Comparison of ENCODE assay signal across 25 mouse cellular contexts in genomic region chr11:31229966-31230365, GRCm38 (mm10). TPM values are rescaled to one million over a fixed set of nuclear protein-coding genes. Genes with fewer than 3 reads are reported as not detected.
"Had no signal": no experiment of that assay in that cellular context is flagged by ENCODE, and none has a peak within 500 bp of the region (broad histone marks: within the 10 kb centered on the region; RNA-seq: fewer than 3 reads in every experiment).

No protein-coding gene starts in this region.

- H3K27ac ChIP-seq: lung, embryonic 15.5 days; macrophage; midbrain, embryonic 13.5 days; midbrain, embryonic 15.5 days; neural tube, embryonic 12.5 days; stomach, embryonic 15.5 days; stomach, postnatal 0 days had no signal

- DNase-seq: lung, adult 2 months; lung, postnatal 14 days; lung, postnatal 36 days; right cerebral cortex, postnatal 14 days; thymus, adult 2 months; thymus, postnatal 25 days; thymus, postnatal 4 days had no signal

- H3K9ac ChIP-seq: lung, embryonic 15.5 days; midbrain, embryonic 13.5 days; midbrain, embryonic 15.5 days; neural tube, embryonic 12.5 days; stomach, embryonic 15.5 days had no signal

- H3K4me3 ChIP-seq: lung, embryonic 15.5 days; megakaryocyte, embryonic 14.5 days; midbrain, embryonic 13.5 days; midbrain, embryonic 15.5 days; neural tube, embryonic 12.5 days; stomach, embryonic 15.5 days had no signal

- H3K4me1 ChIP-seq: lung, embryonic 15.5 days; midbrain, embryonic 13.5 days; midbrain, embryonic 15.5 days; neural tube, embryonic 12.5 days; stomach, embryonic 15.5 days had no signal

- H3K9me3 ChIP-seq: lung, embryonic 15.5 days; megakaryocyte, embryonic 14.5 days; midbrain, embryonic 13.5 days; midbrain, embryonic 15.5 days; neural tube, embryonic 12.5 days; stomach, embryonic 15.5 days had no signal

- H3K27me3 ChIP-seq: lung, embryonic 15.5 days; megakaryocyte, embryonic 14.5 days; midbrain, embryonic 13.5 days; midbrain, embryonic 15.5 days; neural tube, embryonic 12.5 days; stomach, embryonic 15.5 days had no signal

- H3K36me3 ChIP-seq: lung, embryonic 15.5 days; midbrain, embryonic 13.5 days; midbrain, embryonic 15.5 days; neural tube, embryonic 12.5 days; stomach, embryonic 15.5 days had no signal

- ATAC-seq: lung, postnatal 0 days; midbrain, embryonic 13.5 days; midbrain, embryonic 15.5 days had no signal

- H3K4me2 ChIP-seq: lung, embryonic 15.5 days; midbrain, embryonic 11.5 days; midbrain, embryonic 13.5 days; midbrain, embryonic 15.5 days; neural tube, embryonic 12.5 days; stomach, embryonic 15.5 days had no signal

RNA-seq across cellular contexts. Expression of gene Gm17332, which starts 47.7 kb away (rescaled TPM):
- total RNA-seq: megakaryocyte progenitor cell, adult 5-6 weeks; midbrain, postnatal 0 days; monocyte, adult 5-6 weeks; neutrophil, adult 5-6 weeks had no signal
- polyA plus RNA-seq: lung, adult 2 months; lung, embryonic 15.5 days; lung, postnatal 0 days; macrophage; midbrain, embryonic 11.5 days; midbrain, embryonic 13.5 days; midbrain, embryonic 15.5 days; midbrain, postnatal 0 days; neural tube, embryonic 12.5 days; neural tube, embryonic 14.5 days; spleen, adult 2 months; stomach, embryonic 15.5 days; stomach, postnatal 0 days; testis, adult 2 months; thymus, adult 2 months; urinary bladder, adult 2 months had no signal
